Mouse (Mus musculus) erythroblast, embryonic 14.5 days (primary cell): ENCODE measurements around the gene Galnt17.

Source experiments
- GATA1 ChIP-seq: IDR thresholded peaks from 2 replicates; pipeline ENCODE4 v1.6.1; 2012; ENCODE audit warnings: low read length, inconsistent platforms, mixed read lengths
- TAL1 ChIP-seq: IDR thresholded peaks from 3 replicates; pipeline ENCODE4 v1.6.1; 2012; ENCODE audit warnings: low read length, inconsistent platforms, mixed read lengths

- TF ChIP-seq TAL1 (no peak), GATA1 (no peak)
These were observed 267.9 kb downstream of the Galnt17 start for GRCm38 (mm10) chr5:131040441-131040840.
